Mouse (Mus musculus): Measurements from ENCODE around the gene Ppp1r1a. TPM values are rescaled to one million over a fixed set of nuclear protein-coding genes. Genes with fewer than 3 reads are reported as not detected.

Gene Ppp1r1a
- 111 and 156 TPM in 2 replicates for total RNA-seq (2014; rRNA removed)
- polyA plus RNA-seq (2015; fragmentation: Nextera tagmentation; extraction: Ambion mirVana) = 230 TPM in 2 replicates

GRCm38 (mm10) chr15:103537822-103538213, at the start of gene Ppp1r1a:
TSS of gene Ppp1r1a (minus strand) at chr15:103538003.
- H3K9ac ChIP-seq (replicated peaks; ENCODE audit: low read length, poor library complexity, severe bottlenecking) = peak within 1 kb of the TSS; percentile 83
- H3K9me3 ChIP-seq (ENCODE audit: low read length) = no peaks in the 10 kb centered on the region
- peaks cover 3% of the 10 kb centered on the region; the same call in 1 of the 2 replicates for H3K4me1 ChIP-seq (ENCODE audit: insufficient read depth, low read length)
- WGBS = under 1% methylated on average over 36 of the region's 36 CpGs
- no peaks in the 10 kb centered on the region for H3K27me3 ChIP-seq (ENCODE audit: insufficient read depth, low read length)
- DNase-seq (ENCODE audit: low spot score) (peak; percentile 88), ATAC-seq (ENCODE audit: low FRiP score) (peak; percentile 77)
- peak within 1 kb of the TSS; percentile 77 for H3K4me2 ChIP-seq (ENCODE audit: low read depth, low read length, poor library complexity, severe bottlenecking)
- H3K27ac ChIP-seq (ENCODE audit: low read depth, low read length) = peak within 1 kb of the TSS; percentile 84
- no peak for TF ChIP-seq CTCF (IDR thresholded peaks at IDR 0.05)
- 0 out of 2 replicates have a peak, but pooled peaks cover 5% of the 10 kb centered on the region for H3K36me3 ChIP-seq (ENCODE audit: insufficient read depth, low read length)
- peak within 1 kb of the TSS; percentile 91 for H3K4me3 ChIP-seq (ENCODE audit: low read depth, low read length)

GRCm38 (mm10) chr15:103585876-103586275, 48.1 kb upstream of the Ppp1r1a start:
- WGBS = 72% methylated on average over 2 of the region's 2 CpGs
- H3K9me3 ChIP-seq (ENCODE audit: low read length) = no peaks in the 10 kb centered on the region
- no peaks in the 10 kb centered on the region for H3K4me1 ChIP-seq (ENCODE audit: insufficient read depth, low read length)
- no peak for TF ChIP-seq CTCF (IDR thresholded peaks at IDR 0.05)
- no peak overlapping the region for H3K9ac ChIP-seq (replicated peaks; ENCODE audit: low read length, poor library complexity, severe bottlenecking)
- H3K4me3 ChIP-seq (ENCODE audit: low read depth, low read length) = no peak overlapping the region
- DNase-seq (ENCODE audit: low spot score) (no peak), ATAC-seq (ENCODE audit: low FRiP score) (no peak)
- no peaks in the 10 kb centered on the region for H3K27me3 ChIP-seq (ENCODE audit: insufficient read depth, low read length)
- H3K27ac ChIP-seq (ENCODE audit: low read depth, low read length) = no peak overlapping the region
- no peaks in the 10 kb centered on the region for H3K36me3 ChIP-seq (ENCODE audit: insufficient read depth, low read length)
- H3K4me2 ChIP-seq (ENCODE audit: low read depth, low read length, poor library complexity, severe bottlenecking) = no peak overlapping the region

- H3K27ac ChIP-seq (ENCODE audit: low read depth, low read length) = no peak within 1 kb of the TSS
- no peaks in the 10 kb centered on the region for H3K36me3 ChIP-seq (ENCODE audit: insufficient read depth, low read length)
- DNase-seq (ENCODE audit: low spot score) (no peak), ATAC-seq (ENCODE audit: low FRiP score) (no peak)
- TF ChIP-seq CTCF (IDR thresholded peaks at IDR 0.05) = no peak
- H3K4me1 ChIP-seq (ENCODE audit: insufficient read depth, low read length) = no peaks in the 10 kb centered on the region
- no peak within 1 kb of the TSS for H3K9ac ChIP-seq (replicated peaks; ENCODE audit: low read length, poor library complexity, severe bottlenecking)
- no peaks in the 10 kb centered on the region for H3K27me3 ChIP-seq (ENCODE audit: insufficient read depth, low read length)
- no peaks in the 10 kb centered on the region for H3K9me3 ChIP-seq (ENCODE audit: low read length)
- no peak within 1 kb of the TSS for H3K4me3 ChIP-seq (ENCODE audit: low read depth, low read length)
- H3K4me2 ChIP-seq (ENCODE audit: low read depth, low read length, poor library complexity, severe bottlenecking) = no peak within 1 kb of the TSS
Observed at GRCm38 (mm10) chr15:103564981-103565380, 27.2 kb upstream of the Ppp1r1a start, which contains the start of gene Glycam1. TSS of gene Glycam1 (minus strand) at chr15:103565081.

- peak; percentile 66 for ATAC-seq (ENCODE audit: low FRiP score)
- TF ChIP-seq CTCF (IDR thresholded peaks at IDR 0.05) = peak; percentile 90
- no peak overlapping the region for H3K9ac ChIP-seq (replicated peaks; ENCODE audit: low read length, poor library complexity, severe bottlenecking)
- H3K4me1 ChIP-seq (ENCODE audit: insufficient read depth, low read length) = no peaks in the 10 kb centered on the region
- no peak overlapping the region for H3K4me2 ChIP-seq (ENCODE audit: low read depth, low read length, poor library complexity, severe bottlenecking)
- 44% methylated on average over 3 of the region's 3 CpGs for WGBS
- no peaks in the 10 kb centered on the region for H3K9me3 ChIP-seq (ENCODE audit: low read length)
- no peaks in the 10 kb centered on the region for H3K36me3 ChIP-seq (ENCODE audit: insufficient read depth, low read length)
- H3K27me3 ChIP-seq (ENCODE audit: insufficient read depth, low read length) = no peaks in the 10 kb centered on the region
- H3K4me3 ChIP-seq (ENCODE audit: low read depth, low read length) = no peak overlapping the region
- peak; percentile 84 for DNase-seq (ENCODE audit: low spot score)
- H3K27ac ChIP-seq (ENCODE audit: low read depth, low read length) = no peak overlapping the region
Observed at GRCm38 (mm10) chr15:103552096-103552690, 14.4 kb upstream of the Ppp1r1a start.

GRCm38 (mm10) chr15:103551053-103551452, 13.2 kb upstream of the Ppp1r1a start:
- H3K36me3 ChIP-seq (ENCODE audit: insufficient read depth, low read length) = no peaks in the 10 kb centered on the region
- no peaks in the 10 kb centered on the region for H3K27me3 ChIP-seq (ENCODE audit: insufficient read depth, low read length)
- DNase-seq (ENCODE audit: low spot score) (no peak), ATAC-seq (ENCODE audit: low FRiP score) (no peak)
- WGBS = 65% methylated on average over 1 of the region's 1 CpGs
- H3K4me2 ChIP-seq (ENCODE audit: low read depth, low read length, poor library complexity, severe bottlenecking) = no peak overlapping the region
- no peak overlapping the region for H3K9ac ChIP-seq (replicated peaks; ENCODE audit: low read length, poor library complexity, severe bottlenecking)
- TF ChIP-seq CTCF (IDR thresholded peaks at IDR 0.05) = no peak
- H3K9me3 ChIP-seq (ENCODE audit: low read length) = no peaks in the 10 kb centered on the region
- no peak overlapping the region for H3K27ac ChIP-seq (ENCODE audit: low read depth, low read length)
- H3K4me3 ChIP-seq (ENCODE audit: low read depth, low read length) = no peak overlapping the region
- no peaks in the 10 kb centered on the region for H3K4me1 ChIP-seq (ENCODE audit: insufficient read depth, low read length)

- Histone ChIP-seq H3K4me1 (ENCODE audit: insufficient read depth, low read length) (no peaks in the 10 kb centered on the region), H3K27ac (ENCODE audit: low read depth, low read length) (no peak overlapping the region), H3K4me2 (ENCODE audit: low read depth, low read length, poor library complexity, severe bottlenecking) (no peak overlapping the region), H3K9ac (replicated peaks; ENCODE audit: low read length, poor library complexity, severe bottlenecking) (no peak overlapping the region), H3K9me3 (ENCODE audit: low read length) (no peaks in the 10 kb centered on the region), H3K36me3 (ENCODE audit: insufficient read depth, low read length) (no peaks in the 10 kb centered on the region), H3K27me3 (ENCODE audit: insufficient read depth, low read length) (no peaks in the 10 kb centered on the region), H3K4me3 (ENCODE audit: low read depth, low read length) (no peak overlapping the region)
- ATAC-seq (ENCODE audit: low FRiP score) (no peak), DNase-seq (ENCODE audit: low spot score) (no peak)
- no peak for TF ChIP-seq CTCF (IDR thresholded peaks at IDR 0.05)
- 91% methylated on average over 1 of the region's 1 CpGs for WGBS
Observed at GRCm38 (mm10) chr15:103549475-103549874, 11.7 kb upstream of the Ppp1r1a start.
